19 mouse cellular contexts compared by ENCODE assay signal in genomic region chr9:45620049-45620448, GRCm38 (mm10).
DNase-seq lines count a peak whose midpoint lies in the region; ATAC-seq and TF ChIP-seq lines count a peak whose summit lies in the region.
"Had no signal": no experiment of that assay in that cellular context is flagged by ENCODE, and none has a peak within 500 bp of the region (broad histone marks: within the 10 kb centered on the region; RNA-seq: fewer than 3 reads in every experiment).

No protein-coding gene starts in this region.

- DNase-seq in cerebellum, postnatal 14 days = peak; percentile 61 to 72
- DNase-seq in cerebellum, adult 2 months = no peak
- no peak for DNase-seq in neural tube, embryonic 10.5 days (ENCODE audit: extremely low spot score, low spot score)
- DNase-seq in midbrain, embryonic 10.5 days (ENCODE audit: low spot score) = no peak
- DNase-seq in frontal cortex, postnatal 25 days (ENCODE audit: low spot score in 2 of 2) = no peak
- DNase-seq: cerebellum, adult 11 months; gastrocnemius, postnatal 25 days; heart, postnatal 36 days; kidney, adult 11 months; kidney, postnatal 36 days; lung, postnatal 14 days had no signal

- 49% methylated on average over 9 of the region's 9 CpGs for WGBS in cerebellum, adult 2 months
- WGBS in neural tube, embryonic 13.5 days = 52% methylated on average over 9 of the region's 9 CpGs
- 60% methylated on average over 9 of the region's 9 CpGs for WGBS in midbrain, embryonic 10.5 days
- WGBS in neural tube, embryonic 15.5 days = 44% methylated on average over 9 of the region's 9 CpGs
- WGBS in kidney, embryonic 16.5 days = 42% methylated on average over 9 of the region's 9 CpGs

- peaks cover 18% of the 10 kb centered on the region for H3K4me1 ChIP-seq in cerebellum, adult 2 months (ENCODE audit: control insufficient read depth, insufficient read depth, low read length)
- peaks cover 81% of the 10 kb centered on the region for H3K4me1 ChIP-seq in neural tube, embryonic 13.5 days (replicated peaks)
- peaks cover 31% of the 10 kb centered on the region for H3K4me1 ChIP-seq in midbrain, embryonic 10.5 days
- H3K4me1 ChIP-seq in neural tube, embryonic 15.5 days = peaks cover 53% of the 10 kb centered on the region
- H3K4me1 ChIP-seq in kidney, embryonic 16.5 days (ENCODE audit: insufficient read depth, low read length) = no peaks in the 10 kb centered on the region
- H3K4me1 ChIP-seq: heart, embryonic 12.5 days; limb, embryonic 13.5 days; liver, embryonic 15.5 days had no signal

- no peak; the same call in 1 of the 2 replicates for ATAC-seq in neural tube, embryonic 13.5 days (ENCODE audit: low read depth)
- ATAC-seq in neural tube, embryonic 15.5 days (ENCODE audit: low FRiP score) = no peak
- no peak for ATAC-seq in kidney, embryonic 16.5 days (ENCODE audit: low FRiP score, low TSS enrichment)
- ATAC-seq: Patski had no signal

- H3K27ac ChIP-seq in cerebellum, adult 2 months (ENCODE audit: insufficient read depth, low read length) = no peak overlapping the region
- peak overlapping the region; percentile 85 for H3K27ac ChIP-seq in neural tube, embryonic 13.5 days (replicated peaks)
- H3K27ac ChIP-seq in midbrain, embryonic 10.5 days (replicated peaks) = peak overlapping the region; percentile 38; the same call in 1 of the 2 replicates
- H3K27ac ChIP-seq in neural tube, embryonic 15.5 days (replicated peaks) = peak overlapping the region; percentile 73
- H3K27ac ChIP-seq in kidney, embryonic 16.5 days (ENCODE audit: low read length) = no peak overlapping the region
- H3K27ac ChIP-seq: limb, embryonic 13.5 days; liver, embryonic 15.5 days; neural tube, embryonic 12.5 days had no signal

- no peak overlapping the region for H3K9ac ChIP-seq in neural tube, embryonic 13.5 days
- H3K9ac ChIP-seq in neural tube, embryonic 15.5 days (replicated peaks) = no peak overlapping the region
- H3K9ac ChIP-seq in kidney, embryonic 16.5 days (replicated peaks; ENCODE audit: low read length) = no peak overlapping the region
- H3K9ac ChIP-seq: heart, embryonic 12.5 days; limb, embryonic 13.5 days; liver, embryonic 15.5 days; neural tube, embryonic 12.5 days had no signal

- H3K36me3 ChIP-seq in neural tube, embryonic 13.5 days = no peaks in the 10 kb centered on the region
- H3K36me3 ChIP-seq in midbrain, embryonic 10.5 days = no peaks in the 10 kb centered on the region
- H3K36me3 ChIP-seq in neural tube, embryonic 15.5 days = no peaks in the 10 kb centered on the region
- H3K36me3 ChIP-seq in kidney, embryonic 16.5 days (ENCODE audit: insufficient read depth, low read length) = no peaks in the 10 kb centered on the region
- H3K36me3 ChIP-seq: heart, embryonic 12.5 days; limb, embryonic 13.5 days; liver, embryonic 15.5 days; neural tube, embryonic 12.5 days had no signal

- no peaks in the 10 kb centered on the region for H3K27me3 ChIP-seq in cerebellum, adult 2 months (ENCODE audit: control insufficient read depth, insufficient read depth, low read length)
- no peaks in the 10 kb centered on the region for H3K27me3 ChIP-seq in neural tube, embryonic 13.5 days
- H3K27me3 ChIP-seq in midbrain, embryonic 10.5 days (ENCODE audit: low read depth, poor library complexity, severe bottlenecking) = no peaks in the 10 kb centered on the region
- no peaks in the 10 kb centered on the region for H3K27me3 ChIP-seq in neural tube, embryonic 15.5 days (replicated peaks)
- H3K27me3 ChIP-seq in kidney, embryonic 16.5 days (ENCODE audit: insufficient read depth, low read length) = no peaks in the 10 kb centered on the region
- H3K27me3 ChIP-seq: liver, embryonic 15.5 days; neural tube, embryonic 12.5 days had no signal

- H3K4me2 ChIP-seq in neural tube, embryonic 13.5 days = no peak overlapping the region
- H3K4me2 ChIP-seq in neural tube, embryonic 15.5 days = no peak overlapping the region
- H3K4me2 ChIP-seq in kidney, embryonic 16.5 days (replicated peaks; ENCODE audit: low read depth, low read length) = no peak overlapping the region
- H3K4me2 ChIP-seq: heart, embryonic 12.5 days; limb, embryonic 13.5 days; liver, embryonic 15.5 days; neural tube, embryonic 12.5 days had no signal

- no peak for TF ChIP-seq POLR2A in cerebellum, adult 2 months (IDR thresholded peaks at IDR 0.05; ENCODE audit: borderline replicate concordance, insufficient read depth, low read length)

- H3K9me3 ChIP-seq in neural tube, embryonic 13.5 days = no peaks in the 10 kb centered on the region
- H3K9me3 ChIP-seq in midbrain, embryonic 10.5 days (replicated peaks) = no peaks in the 10 kb centered on the region
- H3K9me3 ChIP-seq in neural tube, embryonic 15.5 days (replicated peaks) = no peaks in the 10 kb centered on the region
- no peaks in the 10 kb centered on the region for H3K9me3 ChIP-seq in kidney, embryonic 16.5 days (ENCODE audit: low read length)
- H3K9me3 ChIP-seq: heart, embryonic 12.5 days; limb, embryonic 13.5 days; liver, embryonic 15.5 days; neural tube, embryonic 12.5 days had no signal

- TF ChIP-seq CTCF in cerebellum, adult 2 months (IDR thresholded peaks at IDR 0.05; ENCODE audit: borderline replicate concordance, insufficient read depth, low read depth, low read length) = no peak

- H3K4me3 ChIP-seq in cerebellum, adult 2 months (replicated peaks; ENCODE audit: insufficient read depth, low read depth, low read length) = no peak overlapping the region
- no peak overlapping the region for H3K4me3 ChIP-seq in neural tube, embryonic 13.5 days
- no peak overlapping the region for H3K4me3 ChIP-seq in midbrain, embryonic 10.5 days
- H3K4me3 ChIP-seq in neural tube, embryonic 15.5 days (replicated peaks) = no peak overlapping the region
- H3K4me3 ChIP-seq in kidney, embryonic 16.5 days (ENCODE audit: low read length) = no peak overlapping the region
- H3K4me3 ChIP-seq: heart, embryonic 12.5 days; limb, embryonic 13.5 days; liver, embryonic 15.5 days; neural tube, embryonic 12.5 days had no signal

Comparison
In these comparisons a context has a peak if more than half of its experiments do, and no peak if none do; other contexts are left out.
1. DNase-seq: peak in cerebellum, postnatal 14 days (2 of 2); none in cerebellum, adult 2 months (0 of 2), neural tube, embryonic 10.5 days (single experiment), midbrain, embryonic 10.5 days (single experiment) and frontal cortex, postnatal 25 days (0 of 2).
2. H3K27ac ChIP-seq: peak in neural tube, embryonic 13.5 days (single experiment), midbrain, embryonic 10.5 days (single experiment) and neural tube, embryonic 15.5 days (single experiment); none in cerebellum, adult 2 months (single experiment) and kidney, embryonic 16.5 days (single experiment).